Comparison of ENCODE assay signal across 11 mouse cellular contexts in genomic region chr2:143889860-143890433, GRCm38 (mm10). TPM values are rescaled to one million over a fixed set of nuclear protein-coding genes. Genes with fewer than 3 reads are reported as not detected.
DNase-seq lines count a peak whose midpoint lies in the region; ATAC-seq and TF ChIP-seq lines count a peak whose summit lies in the region.
"Had no signal": no experiment of that assay in that cellular context is flagged by ENCODE, and none has a peak within 500 bp of the region (broad histone marks: within the 10 kb centered on the region; RNA-seq: fewer than 3 reads in every experiment).

No protein-coding gene starts in this region.

- ATAC-seq in intestine, embryonic 15.5 days, result peak; percentile 98
- no peak for ATAC-seq in limb, embryonic 14.5 days (ENCODE audit: low FRiP score, low read depth)
- peak; percentile 72; the same call in 1 of the 2 replicates for ATAC-seq in megakaryocyte-erythroid progenitor cell, adult 5-6 weeks (replicated peaks; ENCODE audit: low FRiP score, low TSS enrichment, poor library complexity, severe bottlenecking)
- no peak for ATAC-seq in hindbrain, embryonic 11.5 days (ENCODE audit: low FRiP score)

- no peak overlapping the region for H3K9ac ChIP-seq in intestine, embryonic 15.5 days
- no peak overlapping the region for H3K9ac ChIP-seq in limb, embryonic 14.5 days (ENCODE audit: low read depth, low read length, severe bottlenecking)
- H3K9ac ChIP-seq in hindbrain, embryonic 11.5 days (ENCODE audit: low read depth, low read length), result no peak overlapping the region
- H3K9ac ChIP-seq: limb, embryonic 12.5 days had no signal

- H3K36me3 ChIP-seq in intestine, embryonic 15.5 days, result no peaks in the 10 kb centered on the region
- no peaks in the 10 kb centered on the region for H3K36me3 ChIP-seq in limb, embryonic 14.5 days (ENCODE audit: control insufficient read depth, insufficient read depth, low read length)
- H3K36me3 ChIP-seq in hindbrain, embryonic 11.5 days (ENCODE audit: control insufficient read depth, insufficient read depth, low read length), result no peaks in the 10 kb centered on the region
- H3K36me3 ChIP-seq: hindbrain, embryonic 10.5 days; limb, embryonic 12.5 days had no signal

- H3K27ac ChIP-seq in intestine, embryonic 15.5 days, result peak overlapping the region; percentile 61; the same call in 1 of the 2 replicates
- H3K27ac ChIP-seq in limb, embryonic 14.5 days (replicated peaks; ENCODE audit: low read depth, low read length), result no peak overlapping the region
- H3K27ac ChIP-seq in hindbrain, embryonic 11.5 days (ENCODE audit: low read depth, low read length), result no peak overlapping the region
- no peak overlapping the region for H3K27ac ChIP-seq in gastrocnemius, adult 2 months
- H3K27ac ChIP-seq: hindbrain, embryonic 10.5 days; limb, embryonic 12.5 days had no signal

- intact Hi-C loops in gastrocnemius, adult 2 months (cut with DNase I), result no loop called here

- H3K4me1 ChIP-seq in intestine, embryonic 15.5 days (replicated peaks), result no peaks in the 10 kb centered on the region
- no peaks in the 10 kb centered on the region for H3K4me1 ChIP-seq in limb, embryonic 14.5 days (ENCODE audit: control insufficient read depth, insufficient read depth, low read length)
- no peaks in the 10 kb centered on the region for H3K4me1 ChIP-seq in hindbrain, embryonic 11.5 days (replicated peaks; ENCODE audit: control insufficient read depth, insufficient read depth, low read length)
- H3K4me1 ChIP-seq: hindbrain, embryonic 10.5 days; limb, embryonic 12.5 days had no signal

- H3K4me3 ChIP-seq in intestine, embryonic 15.5 days (replicated peaks), result no peak overlapping the region
- no peak overlapping the region for H3K4me3 ChIP-seq in limb, embryonic 14.5 days (replicated peaks; ENCODE audit: low read length)
- no peak overlapping the region for H3K4me3 ChIP-seq in hindbrain, embryonic 11.5 days (ENCODE audit: low read depth, low read length)
- H3K4me3 ChIP-seq in gastrocnemius, adult 2 months, result no peak overlapping the region
- H3K4me3 ChIP-seq: hindbrain, embryonic 10.5 days; limb, embryonic 12.5 days had no signal

- DNase-seq in embryo, embryonic 10 days (ENCODE audit: low spot score), result peak; percentile 47
- no peak for DNase-seq in embryo, embryonic 11 days
- DNase-seq in limb, embryonic 14.5 days (ENCODE audit: low spot score), result peak; percentile 61
- no peak for DNase-seq in hindbrain, embryonic 11.5 days (ENCODE audit: low spot score)
- DNase-seq in adrenal gland, adult 2 months, result no peak
- no peak for DNase-seq in gastrocnemius, adult 2 months
- DNase-seq: cerebellum, adult 11 months had no signal

- 35% methylated on average over 12 of the region's 12 CpGs for WGBS in intestine, embryonic 15.5 days
- 56% methylated on average over 12 of the region's 12 CpGs for WGBS in limb, embryonic 14.5 days
- 61% methylated on average over 12 of the region's 12 CpGs for WGBS in hindbrain, embryonic 11.5 days

- no peak for TF ChIP-seq CTCF in gastrocnemius, adult 2 months (IDR thresholded peaks at IDR 0.05)

- TF ChIP-seq POLR2A in limb, embryonic 14.5 days (IDR thresholded peaks at IDR 0.05; ENCODE audit: borderline replicate concordance, extremely low read depth, insufficient read depth, insufficient read length), result no peak

- peak overlapping the region; percentile 38; the same call in 1 of the 2 replicates for H3K4me2 ChIP-seq in intestine, embryonic 15.5 days (replicated peaks)
- no peak overlapping the region for H3K4me2 ChIP-seq in limb, embryonic 14.5 days (replicated peaks; ENCODE audit: low read depth, low read length, severe bottlenecking)
- no peak overlapping the region for H3K4me2 ChIP-seq in hindbrain, embryonic 11.5 days (replicated peaks; ENCODE audit: low read depth, low read length)
- H3K4me2 ChIP-seq: limb, embryonic 12.5 days had no signal

- H3K27me3 ChIP-seq in intestine, embryonic 15.5 days (replicated peaks), result no peaks in the 10 kb centered on the region
- no peaks in the 10 kb centered on the region for H3K27me3 ChIP-seq in limb, embryonic 14.5 days (ENCODE audit: control insufficient read depth, insufficient read depth, low read length)
- H3K27me3 ChIP-seq in hindbrain, embryonic 11.5 days (ENCODE audit: control insufficient read depth, insufficient read depth, low read length), result no peaks in the 10 kb centered on the region
- H3K27me3 ChIP-seq: limb, embryonic 12.5 days had no signal

- H3K9me3 ChIP-seq in intestine, embryonic 15.5 days, result no peaks in the 10 kb centered on the region
- H3K9me3 ChIP-seq in limb, embryonic 14.5 days (ENCODE audit: control insufficient read depth, low read length), result no peaks in the 10 kb centered on the region
- H3K9me3 ChIP-seq in hindbrain, embryonic 11.5 days (ENCODE audit: control insufficient read depth, low read length), result no peaks in the 10 kb centered on the region
- H3K9me3 ChIP-seq: hindbrain, embryonic 10.5 days; limb, embryonic 12.5 days had no signal

RNA-seq across cellular contexts. Expression of gene Dstn, which starts 25.2 kb away (rescaled TPM):
- 674 and 711 TPM in 2 replicates for polyA plus RNA-seq in intestine, embryonic 15.5 days (2015; fragmentation: Nextera tagmentation; extraction: Ambion mirVana)
- polyA plus RNA-seq in limb, embryonic 14.5 days (2012; rRNA removed), result 88.1 and 111 TPM in 2 replicates
- 420 and 437 TPM in 2 replicates for polyA plus RNA-seq in limb, embryonic 14.5 days (2014; fragmentation: Nextera tagmentation; extraction: Ambion mirVana)
- total RNA-seq in megakaryocyte-erythroid progenitor cell, adult 5-6 weeks (2014; fragmentation: Nextera tagmentation), result 57.0 and 76.7 TPM in 2 replicates
- 102 and 166 TPM in 2 replicates for total RNA-seq in megakaryocyte-erythroid progenitor cell, adult 5-6 weeks (2017)
- 440 and 458 TPM in 2 replicates for polyA plus RNA-seq in hindbrain, embryonic 11.5 days (2014; fragmentation: Nextera tagmentation; extraction: Ambion mirVana)
- total RNA-seq in adrenal gland, adult 2 months (2021), result 100 to 1,000 TPM; 233 to 305 TPM
- 12.2 and 20.6 TPM in 2 replicates for polyA plus RNA-seq in adrenal gland, adult 2 months (2012; rRNA removed)
- total RNA-seq in gastrocnemius, adult 2 months (2021), result 10 to 100 TPM; 24.9 to 28.2 TPM

RNA-seq across cellular contexts. Expression of gene Bfsp1, which starts 27.0 kb away (rescaled TPM):
- 4.2 and 4.3 TPM in 2 replicates for polyA plus RNA-seq in intestine, embryonic 15.5 days (2015; fragmentation: Nextera tagmentation; extraction: Ambion mirVana)
- polyA plus RNA-seq in limb, embryonic 14.5 days (2012; rRNA removed), result 1.9 and 2.2 TPM in 2 replicates
- polyA plus RNA-seq in limb, embryonic 14.5 days (2014; fragmentation: Nextera tagmentation; extraction: Ambion mirVana), result 2.3 and 3.1 TPM in 2 replicates
- total RNA-seq in megakaryocyte-erythroid progenitor cell, adult 5-6 weeks (2014; fragmentation: Nextera tagmentation), result not detected in 2 replicates
- not detected in 2 replicates for total RNA-seq in megakaryocyte-erythroid progenitor cell, adult 5-6 weeks (2017)
- polyA plus RNA-seq in hindbrain, embryonic 11.5 days (2014; fragmentation: Nextera tagmentation; extraction: Ambion mirVana), result 0.79 and 0.85 TPM in 2 replicates
- under 1 TPM; 0.37 to 0.79 TPM for total RNA-seq in adrenal gland, adult 2 months (2021)
- 0.62 and 0.81 TPM in 2 replicates for polyA plus RNA-seq in adrenal gland, adult 2 months (2012; rRNA removed)
- under 1 TPM; 0.20 to 0.31 TPM for total RNA-seq in gastrocnemius, adult 2 months (2021)

Comparison
In these comparisons a context has a peak if more than half of its experiments do, and no peak if none do; other contexts are left out.
1. DNase-seq: peak in embryo, embryonic 10 days (single experiment) and limb, embryonic 14.5 days (single experiment); none in embryo, embryonic 11 days (single experiment), hindbrain, embryonic 11.5 days (single experiment), adrenal gland, adult 2 months (single experiment) and gastrocnemius, adult 2 months (single experiment).
2. ATAC-seq: peak in intestine, embryonic 15.5 days (single experiment) and megakaryocyte-erythroid progenitor cell, adult 5-6 weeks (single experiment); none in limb, embryonic 14.5 days (single experiment) and hindbrain, embryonic 11.5 days (single experiment).